Comparison of ENCODE assay signal across 21 mouse cellular contexts in genomic region chr5:32278000-32278694, GRCm38 (mm10). TPM values are rescaled to one million over a fixed set of nuclear protein-coding genes. Genes with fewer than 3 reads are reported as not detected.
DNase-seq lines count a peak whose midpoint lies in the region; ATAC-seq and TF ChIP-seq lines count a peak whose summit lies in the region.
"Had no signal": no experiment of that assay in that cellular context is flagged by ENCODE, and none has a peak within 500 bp of the region (broad histone marks: within the 10 kb centered on the region; RNA-seq: fewer than 3 reads in every experiment).

No protein-coding gene starts in this region.

- no peak for TF ChIP-seq CTCF in brain, embryonic 14.5 days (IDR thresholded peaks at IDR 0.05; ENCODE audit: borderline replicate concordance, extremely low read depth, insufficient read depth, insufficient read length)
- no peak for TF ChIP-seq CTCF in forebrain, postnatal 0 days (IDR thresholded peaks at IDR 0.05; ENCODE audit: low read depth)

- DNase-seq in brain, embryonic 14.5 days (ENCODE audit: low read depth): peak; percentile 78
- DNase-seq in forebrain, postnatal 0 days: no peak
- DNase-seq in mesoderm, embryonic 11.5 days (ENCODE audit: low read depth, low spot score): peak; percentile 25
- no peak for DNase-seq in adrenal gland, adult 8-10 months
- DNase-seq in right cerebral cortex, postnatal 25 days: no peak
- no peak for DNase-seq in adrenal gland, adult (ENCODE audit: inconsistent age in 2 of 2, low spot score in 1 of 2)
- DNase-seq: cerebellum, adult 11-12 months; cerebellum, postnatal 36 days; gastrocnemius, postnatal 10 days; heart, postnatal 36 days; kidney, adult 11 months; kidney, postnatal 25 days; liver; lung, adult 2 months had no signal

- H3K36me3 ChIP-seq in forebrain, postnatal 0 days (ENCODE audit: insufficient read depth): no peaks in the 10 kb centered on the region
- H3K36me3 ChIP-seq in neural tube, embryonic 12.5 days: no peaks in the 10 kb centered on the region
- H3K36me3 ChIP-seq: heart, embryonic 10.5 days had no signal

- H3K9me3 ChIP-seq in forebrain, postnatal 0 days (ENCODE audit: low read length): no peaks in the 10 kb centered on the region
- H3K9me3 ChIP-seq in neural tube, embryonic 12.5 days: no peaks in the 10 kb centered on the region
- H3K9me3 ChIP-seq: heart, embryonic 10.5 days had no signal

- TF ChIP-seq POLR2A in brain, embryonic 14.5 days (IDR thresholded peaks at IDR 0.05; ENCODE audit: borderline replicate concordance, extremely low read depth, insufficient read depth, insufficient read length, poor library complexity, severe bottlenecking): no peak

- H3K4me3 ChIP-seq in forebrain, postnatal 0 days (ENCODE audit: low read depth, low read length): no peak overlapping the region
- H3K4me3 ChIP-seq in neural tube, embryonic 12.5 days: no peak overlapping the region
- H3K4me3 ChIP-seq: heart, embryonic 10.5 days; myocyte had no signal

- H3K27me3 ChIP-seq in forebrain, postnatal 0 days (ENCODE audit: insufficient read depth, low read length): no peaks in the 10 kb centered on the region
- H3K27me3 ChIP-seq in neural tube, embryonic 12.5 days (replicated peaks): no peaks in the 10 kb centered on the region
- H3K27me3 ChIP-seq: CH12.LX had no signal

- no peaks in the 10 kb centered on the region for H3K4me1 ChIP-seq in forebrain, postnatal 0 days (ENCODE audit: insufficient read depth)
- peaks cover 13% of the 10 kb centered on the region for H3K4me1 ChIP-seq in neural tube, embryonic 12.5 days

- no peak overlapping the region for H3K9ac ChIP-seq in forebrain, postnatal 0 days
- H3K9ac ChIP-seq in neural tube, embryonic 12.5 days: no peak overlapping the region

- WGBS in forebrain, postnatal 0 days: 36% methylated on average over 5 of the region's 5 CpGs
- 42% methylated on average over 5 of the region's 5 CpGs for WGBS in neural tube, embryonic 12.5 days

- H3K4me2 ChIP-seq in forebrain, postnatal 0 days (ENCODE audit: low read depth): no peak overlapping the region
- H3K4me2 ChIP-seq in neural tube, embryonic 12.5 days (replicated peaks): peak overlapping the region; percentile 17; the same call in 1 of the 2 replicates

- no peak overlapping the region for H3K27ac ChIP-seq in forebrain, postnatal 0 days (ENCODE audit: low read depth, low read length)
- peak overlapping the region; percentile 75 for H3K27ac ChIP-seq in neural tube, embryonic 12.5 days
- H3K27ac ChIP-seq: heart, embryonic 10.5 days; macrophage had no signal

- peak; percentile 43; the same call in 1 of the 2 replicates for ATAC-seq in forebrain, postnatal 0 days
- ATAC-seq in neural tube, embryonic 12.5 days (ENCODE audit: low FRiP score, low read depth): peak; percentile 85
- ATAC-seq in inflammation-experienced regulatory T-cells, adult 6 months: no peak

RNA-seq across cellular contexts. Expression of gene Plb1, which starts 45.6 kb away (rescaled TPM):
- 0.10 and 0.34 TPM in 2 replicates for polyA plus RNA-seq in brain, embryonic 14.5 days (2012; rRNA removed)
- 0.38 and 0.85 TPM in 2 replicates for total RNA-seq in forebrain, postnatal 0 days (2014; rRNA removed)
- 0.44 and 0.50 TPM in 2 replicates for polyA plus RNA-seq in forebrain, postnatal 0 days (2015; fragmentation: Nextera tagmentation; extraction: Ambion mirVana)
- 0.06 TPM in 1 of 2 replicates, not detected in the other for polyA plus RNA-seq in neural tube, embryonic 12.5 days (2016; fragmentation: Nextera tagmentation; extraction: Ambion mirVana)
- under 1 TPM in 2 of 4 experiments, not detected in 2; 0.12 to 0.28 TPM for total RNA-seq in adrenal gland, adult 8-10 months (2022)
- not detected for polyA plus RNA-seq in inflammation-experienced regulatory T-cells, adult 6 months (2017; shearing (Covaris generic))
- polyA plus RNA-seq: embryonic facial prominence, embryonic 11.5 days had no signal

Comparison
In these comparisons a context has a peak if more than half of its experiments do, and no peak if none do; other contexts are left out.
1. DNase-seq: peak in brain, embryonic 14.5 days (single experiment) and mesoderm, embryonic 11.5 days (single experiment); none in forebrain, postnatal 0 days (single experiment), adrenal gland, adult 8-10 months (single experiment), right cerebral cortex, postnatal 25 days (single experiment) and adrenal gland, adult (0 of 2).